Mouse (Mus musculus) spleen, adult 2 months (tissue): ENCODE data around the gene Trcg1.

Experiments used
- CTCF ChIP-seq: fragments of 200-500 bp; IDR thresholded peaks from 2 replicates; pipeline ENCODE4 v1.5.1; 2011; ENCODE audit warnings: mild to moderate bottlenecking, inconsistent platforms; ENCODE audit not compliant: insufficient read depth, insufficient read length, insufficient replicate concordance; ENCODE audit errors: extremely low read depth
- POLR2A ChIP-seq: fragments of 200-500 bp; IDR thresholded peaks from 2 replicates; pipeline ENCODE4 v1.6.1; 2011; ENCODE audit warnings: low read depth, low read length, inconsistent platforms

- TF ChIP-seq POLR2A (no peak), CTCF (no peak)
Observed at GRCm38 (mm10) chr9:57225780-57226627, 10.4 kb upstream of the Trcg1 start.
